Mouse (Mus musculus): Measurements from ENCODE around the gene Uvrag. TPM values are rescaled to one million over a fixed set of nuclear protein-coding genes. Genes with fewer than 3 reads are reported as not detected.

The Uvrag gene
- polyA plus RNA-seq, 2 experiments = 9.8 to 16.2 TPM

DNA sequence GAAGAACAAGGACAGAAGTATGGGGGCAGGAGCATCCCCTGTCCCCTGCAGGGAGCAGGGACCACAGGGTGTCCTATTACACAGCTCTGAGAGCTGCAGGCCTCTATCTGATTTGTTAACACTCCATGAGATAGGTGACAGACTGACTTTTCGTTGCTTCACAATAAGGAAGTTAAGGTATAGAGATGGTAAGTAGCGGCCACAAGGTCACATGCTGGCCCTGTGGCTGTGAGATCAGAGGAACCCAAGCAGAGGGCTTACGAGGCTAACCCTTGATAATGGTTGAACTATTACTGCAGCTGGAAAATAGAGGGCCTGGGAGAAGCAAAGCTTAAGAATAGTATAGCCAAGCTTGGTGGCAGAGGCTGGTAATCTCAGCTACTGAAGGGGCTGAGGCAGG lies 300.2 kb downstream of the Uvrag start:
- DNase-seq (ENCODE audit: low spot score) (no peak), ATAC-seq (ENCODE audit: low FRiP score, low read depth) (no peak)
- WGBS = 39% methylated on average over 3 of the region's 3 CpGs
- no peak for TF ChIP-seq POLR2A (IDR thresholded peaks at IDR 0.05; ENCODE audit: borderline replicate concordance, extremely low read depth, insufficient read depth, insufficient read length)
- peak overlapping the region; percentile 64 for H3K4me2 ChIP-seq (replicated peaks; ENCODE audit: low read depth, low read length, severe bottlenecking)
- peaks cover 32% of the 10 kb centered on the region for H3K27me3 ChIP-seq (ENCODE audit: control insufficient read depth, insufficient read depth, low read length)
- H3K9ac ChIP-seq (ENCODE audit: low read depth, low read length, severe bottlenecking) = no peak overlapping the region
- H3K27ac ChIP-seq (replicated peaks; ENCODE audit: low read depth, low read length) = no peak overlapping the region
- 0 out of 2 replicates have a peak, but pooled peaks cover 6% of the 10 kb centered on the region for H3K36me3 ChIP-seq (ENCODE audit: control insufficient read depth, insufficient read depth, low read length)
- no peak overlapping the region; the same call in 1 of the 2 replicates for H3K4me3 ChIP-seq (replicated peaks; ENCODE audit: low read length)
- H3K4me1 ChIP-seq (ENCODE audit: control insufficient read depth, insufficient read depth, low read length) = peaks cover 50% of the 10 kb centered on the region
- H3K9me3 ChIP-seq (ENCODE audit: control insufficient read depth, low read length) = no peaks in the 10 kb centered on the region

DNA sequence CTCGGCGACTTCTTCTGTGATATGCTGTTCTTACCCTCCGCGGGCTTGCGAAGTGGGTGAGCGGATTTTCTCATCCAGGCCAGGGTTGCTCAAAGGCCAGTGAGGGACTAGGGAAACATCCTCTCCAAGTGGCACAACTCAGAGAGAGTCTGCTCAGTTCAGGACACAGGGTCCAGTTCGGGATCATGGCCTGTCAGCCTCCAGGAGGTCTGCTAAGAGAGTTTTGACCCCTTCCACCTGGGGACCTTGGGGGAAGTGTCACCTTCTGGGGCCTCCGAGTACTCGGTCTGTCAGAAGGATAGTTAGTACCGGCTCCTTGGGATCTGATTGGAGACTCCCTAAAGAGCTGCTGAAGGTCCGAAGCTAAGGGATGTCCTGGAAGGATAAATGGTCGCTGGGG lies 301.6 kb downstream of the Uvrag start:
- ATAC-seq (ENCODE audit: low FRiP score, low read depth) (no peak), DNase-seq (ENCODE audit: low spot score) (no peak)
- Histone ChIP-seq H3K4me3 (replicated peaks; ENCODE audit: low read length) (peak overlapping the region; percentile 60), H3K9me3 (ENCODE audit: control insufficient read depth, low read length) (no peaks in the 10 kb centered on the region), H3K4me1 (ENCODE audit: control insufficient read depth, insufficient read depth, low read length) (peaks cover 50% of the 10 kb centered on the region), H3K36me3 (ENCODE audit: control insufficient read depth, insufficient read depth, low read length) (0 out of 2 replicates have a peak, but pooled peaks cover 2% of the 10 kb centered on the region), H3K27me3 (ENCODE audit: control insufficient read depth, insufficient read depth, low read length) (peaks cover 40% of the 10 kb centered on the region), H3K9ac (ENCODE audit: low read depth, low read length, severe bottlenecking) (peak overlapping the region; percentile 58), H3K4me2 (replicated peaks; ENCODE audit: low read depth, low read length, severe bottlenecking) (peak overlapping the region; percentile 64), H3K27ac (replicated peaks; ENCODE audit: low read depth, low read length) (0 out of 2 replicates have a peak overlapping the region, but pooled peaks have one; percentile 8)
- WGBS = 7% methylated on average over 12 of the region's 12 CpGs
- TF ChIP-seq POLR2A (IDR thresholded peaks at IDR 0.05; ENCODE audit: borderline replicate concordance, extremely low read depth, insufficient read depth, insufficient read length) = no peak

DNA sequence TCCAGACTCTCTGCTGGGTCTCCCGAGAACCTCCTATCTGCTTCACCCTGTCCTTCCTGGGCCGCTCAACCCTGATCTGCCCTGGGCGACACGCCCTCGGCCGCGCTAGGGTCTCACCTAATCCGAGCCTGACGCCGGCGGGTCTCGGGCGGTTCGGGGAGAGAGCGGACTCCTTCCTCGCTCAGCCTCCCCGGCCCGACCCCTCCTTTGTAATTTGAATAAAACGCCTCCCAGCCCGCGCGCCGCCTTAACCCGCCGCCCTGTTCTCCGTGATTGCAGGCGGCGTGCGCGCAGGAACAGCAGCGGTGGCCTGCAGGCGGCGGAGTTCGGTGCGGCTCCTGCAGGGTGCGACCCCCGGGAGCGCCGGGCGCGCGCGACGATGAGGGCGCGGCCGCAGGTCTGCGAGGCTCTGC lies 302.2 kb downstream of the Uvrag start:
- no peaks in the 10 kb centered on the region for H3K9me3 ChIP-seq (ENCODE audit: control insufficient read depth, low read length)
- peaks cover 47% of the 10 kb centered on the region for H3K4me1 ChIP-seq (ENCODE audit: control insufficient read depth, insufficient read depth, low read length)
- DNase-seq (ENCODE audit: low spot score) (peak; percentile 64), ATAC-seq (ENCODE audit: low FRiP score, low read depth) (peak; percentile 34)
- H3K27me3 ChIP-seq (ENCODE audit: control insufficient read depth, insufficient read depth, low read length) = peaks cover 41% of the 10 kb centered on the region
- TF ChIP-seq POLR2A (IDR thresholded peaks at IDR 0.05; ENCODE audit: borderline replicate concordance, extremely low read depth, insufficient read depth, insufficient read length) = no peak
- H3K27ac ChIP-seq (replicated peaks; ENCODE audit: low read depth, low read length) = 0 out of 2 replicates have a peak overlapping the region, but pooled peaks have one; percentile 8
- H3K9ac ChIP-seq (ENCODE audit: low read depth, low read length, severe bottlenecking) = peak overlapping the region; percentile 58
- under 1% methylated on average over 47 of the region's 48 CpGs for WGBS
- peak overlapping the region; percentile 64 for H3K4me2 ChIP-seq (replicated peaks; ENCODE audit: low read depth, low read length, severe bottlenecking)
- no peaks in the 10 kb centered on the region for H3K36me3 ChIP-seq (ENCODE audit: control insufficient read depth, insufficient read depth, low read length)
- H3K4me3 ChIP-seq (replicated peaks; ENCODE audit: low read length) = peak overlapping the region; percentile 60

DNA sequence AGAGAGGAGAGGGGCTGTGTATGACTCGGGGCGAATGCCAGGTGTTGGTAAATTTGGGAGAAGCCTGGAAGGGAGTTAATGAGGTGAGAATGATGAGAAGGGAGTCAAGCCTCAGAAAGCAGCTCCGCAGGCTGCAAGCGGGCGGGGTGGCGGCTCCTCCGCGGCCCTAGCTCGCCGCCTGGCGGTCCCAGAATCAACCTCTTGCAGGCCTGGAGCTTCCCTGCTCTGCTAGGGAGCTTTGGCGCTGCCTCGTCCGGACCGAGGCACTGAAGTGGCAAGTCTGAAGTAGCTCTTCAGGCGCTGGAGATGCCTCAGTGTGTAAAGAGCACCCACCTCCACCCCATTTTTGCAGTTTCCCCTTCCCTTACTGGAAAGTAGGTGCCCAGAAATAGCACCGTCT lies 303.0 kb downstream of the Uvrag start:
- H3K27me3 ChIP-seq (ENCODE audit: control insufficient read depth, insufficient read depth, low read length) = peaks cover 48% of the 10 kb centered on the region
- peak overlapping the region; percentile 68 for H3K9ac ChIP-seq (ENCODE audit: low read depth, low read length, severe bottlenecking)
- H3K27ac ChIP-seq (replicated peaks; ENCODE audit: low read depth, low read length) = no peak overlapping the region
- H3K4me2 ChIP-seq (replicated peaks; ENCODE audit: low read depth, low read length, severe bottlenecking) = peak overlapping the region; percentile 64
- no peaks in the 10 kb centered on the region for H3K9me3 ChIP-seq (ENCODE audit: control insufficient read depth, low read length)
- no peaks in the 10 kb centered on the region for H3K36me3 ChIP-seq (ENCODE audit: control insufficient read depth, insufficient read depth, low read length)
- DNase-seq (ENCODE audit: low spot score) (peak; percentile 88), ATAC-seq (ENCODE audit: low FRiP score, low read depth) (peak; percentile 68; the same call in 1 of the 2 replicates)
- no peak for TF ChIP-seq POLR2A (IDR thresholded peaks at IDR 0.05; ENCODE audit: borderline replicate concordance, extremely low read depth, insufficient read depth, insufficient read length)
- H3K4me3 ChIP-seq (replicated peaks; ENCODE audit: low read length) = peak overlapping the region; percentile 60
- 0% methylated on average over 17 of the region's 17 CpGs for WGBS
- peaks cover 39% of the 10 kb centered on the region for H3K4me1 ChIP-seq (ENCODE audit: control insufficient read depth, insufficient read depth, low read length)

DNA sequence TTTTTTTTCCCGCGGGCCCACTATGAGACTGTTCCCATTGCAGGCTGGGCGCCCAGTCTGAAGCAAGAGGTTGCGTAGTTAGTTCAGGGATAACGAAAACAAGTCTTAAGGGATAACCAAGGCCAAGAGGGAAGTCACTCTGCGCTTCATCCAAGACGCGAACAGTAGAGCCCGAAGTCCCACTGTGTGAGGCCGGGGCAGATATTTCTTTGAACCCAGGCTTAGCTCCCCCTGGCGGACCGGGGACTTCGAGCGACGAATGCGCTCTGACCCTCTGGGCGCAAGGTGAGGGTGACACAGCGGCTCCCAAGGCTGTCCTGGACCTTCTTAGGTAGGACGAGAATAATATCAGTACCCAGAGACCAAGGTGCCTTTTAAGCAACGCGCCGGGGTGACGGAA lies 304.3 kb downstream of the Uvrag start:
- Histone ChIP-seq H3K9ac (ENCODE audit: low read depth, low read length, severe bottlenecking) (peak overlapping the region; percentile 68), H3K4me1 (ENCODE audit: control insufficient read depth, insufficient read depth, low read length) (peaks cover 29% of the 10 kb centered on the region), H3K36me3 (ENCODE audit: control insufficient read depth, insufficient read depth, low read length) (no peaks in the 10 kb centered on the region), H3K9me3 (ENCODE audit: control insufficient read depth, low read length) (no peaks in the 10 kb centered on the region), H3K27ac (replicated peaks; ENCODE audit: low read depth, low read length) (peak overlapping the region; percentile 35), H3K4me3 (replicated peaks; ENCODE audit: low read length) (peak overlapping the region; percentile 60), H3K4me2 (replicated peaks; ENCODE audit: low read depth, low read length, severe bottlenecking) (peak overlapping the region; percentile 64), H3K27me3 (ENCODE audit: control insufficient read depth, insufficient read depth, low read length) (peaks cover 59% of the 10 kb centered on the region)
- no peak for TF ChIP-seq POLR2A (IDR thresholded peaks at IDR 0.05; ENCODE audit: borderline replicate concordance, extremely low read depth, insufficient read depth, insufficient read length)
- ATAC-seq (ENCODE audit: low FRiP score, low read depth) (no peak), DNase-seq (ENCODE audit: low spot score) (peak; percentile 40)
- under 1% methylated on average over 23 of the region's 23 CpGs for WGBS
